Mouse (Mus musculus): ENCODE measurements around the gene Polr1a. TPM values are rescaled to one million over a fixed set of nuclear protein-coding genes. Genes with fewer than 3 reads are reported as not detected.

Polr1a gene
- polyA plus RNA-seq, 2 experiments: 9.4 to 10.6 TPM

DNA sequence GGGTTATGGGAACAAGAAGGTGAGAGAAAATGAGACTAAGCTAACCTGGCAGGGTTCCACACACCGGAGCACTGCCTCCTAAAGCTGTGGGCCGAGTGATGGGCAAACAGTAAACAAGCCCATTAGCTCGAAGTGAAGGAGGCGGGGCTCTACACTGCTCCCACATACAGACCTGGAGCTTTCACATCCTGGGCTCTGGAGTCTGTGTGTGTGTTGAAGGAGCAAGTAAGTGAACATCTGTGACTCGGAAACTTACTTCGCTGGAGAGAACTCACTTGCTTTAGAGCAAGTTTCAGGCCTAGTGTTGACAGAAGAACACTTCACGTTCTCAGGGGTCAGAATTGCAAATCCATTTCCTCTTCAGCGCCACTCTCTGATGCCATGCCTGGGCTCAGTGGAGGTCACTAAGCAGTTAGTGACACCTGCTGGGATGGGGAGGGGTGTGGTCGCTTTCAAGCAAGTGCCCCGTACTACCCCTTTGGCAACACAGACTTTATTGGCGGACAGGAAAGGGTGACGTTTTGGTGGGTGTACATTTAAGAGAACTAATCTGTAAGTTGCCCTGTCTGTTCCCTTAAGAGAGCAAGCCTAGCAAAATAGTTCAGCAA, 22.1 kb downstream of the Polr1a start:
- 76% methylated on average over 12 of the region's 12 CpGs for WGBS (ENCODE audit: insufficient replicate concordance)
- no peak overlapping the region for H3K4me2 ChIP-seq (ENCODE audit: low read depth)
- H3K27ac ChIP-seq: no peak overlapping the region
- H3K4me1 ChIP-seq (replicated peaks; ENCODE audit: control insufficient read depth in 2 of 2, insufficient read depth in 2 of 2, low read length in 1 of 2): no peaks in the 10 kb centered on the region
- DNase-seq (ENCODE audit: low read depth in 3 of 3, low spot score in 3 of 3): no peak
- no peaks in the 10 kb centered on the region for H3K9me3 ChIP-seq (ENCODE audit: control insufficient read depth, low read length)
- TF ChIP-seq CTCF (IDR thresholded peaks at IDR 0.05; ENCODE audit: low read depth) (no peak), EP300 (IDR thresholded peaks at IDR 0.05; ENCODE audit: low read depth) (no peak)
- no peak overlapping the region for H3K4me3 ChIP-seq (ENCODE audit: insufficient read depth in 1 of 2, low read depth in 2 of 2, low read length in 2 of 2)
- peaks cover 30% of the 10 kb centered on the region for H3K36me3 ChIP-seq (replicated peaks; ENCODE audit: control insufficient read depth, insufficient read depth, low read depth)
- no peak overlapping the region for H3K9ac ChIP-seq (replicated peaks)
- no peaks in the 10 kb centered on the region for H3K27me3 ChIP-seq (ENCODE audit: control insufficient read depth, insufficient read depth, low read length)
- no peak for ATAC-seq (ENCODE audit: insufficient read depth)

DNA sequence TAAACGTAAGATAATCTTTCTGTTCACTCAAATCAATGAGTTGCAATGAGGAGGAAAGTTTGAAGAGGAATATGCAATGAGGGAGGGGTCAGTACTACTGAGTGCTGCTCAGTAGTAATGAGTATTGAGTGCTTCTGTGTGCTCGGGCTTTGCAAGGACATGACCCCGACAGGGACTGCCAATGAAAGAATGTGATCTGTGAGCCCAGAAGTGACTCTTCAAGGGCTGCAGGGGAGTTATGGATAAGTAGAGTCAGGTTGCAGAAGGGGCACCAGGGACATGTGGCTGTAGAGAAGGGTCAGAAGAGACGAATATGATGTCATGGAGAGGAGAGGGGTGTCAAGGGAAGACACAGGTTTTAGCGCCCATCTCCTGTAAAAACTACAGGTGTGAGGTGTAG, 23.5 kb downstream of the Polr1a start:
- 69% methylated on average over 5 of the region's 5 CpGs for WGBS (ENCODE audit: insufficient replicate concordance)
- H3K27me3 ChIP-seq (ENCODE audit: control insufficient read depth, insufficient read depth, low read length): no peaks in the 10 kb centered on the region

DNA sequence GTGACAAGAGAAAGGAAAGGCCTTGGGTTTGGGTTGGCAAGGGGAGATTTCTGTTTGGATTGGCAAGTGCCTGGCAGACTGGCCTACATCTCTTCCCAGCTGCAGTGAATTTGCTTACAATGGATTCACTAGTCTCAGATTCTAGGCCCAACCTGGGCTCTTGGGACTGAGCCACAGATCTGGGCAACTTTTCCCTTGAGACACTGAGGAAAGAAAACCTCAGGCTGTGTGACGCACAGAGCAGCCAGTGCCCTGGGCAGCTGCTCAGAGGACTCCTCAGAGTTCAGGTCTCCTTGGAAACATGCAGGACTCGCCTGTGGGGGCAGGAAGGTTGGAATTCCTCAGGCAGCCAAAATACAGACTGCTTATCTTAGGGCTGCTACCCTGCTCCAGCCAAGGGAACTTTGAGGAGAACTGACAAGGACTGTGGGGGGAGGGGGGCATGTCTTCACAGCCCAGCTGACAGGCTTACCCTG, 25.3 kb downstream of the Polr1a start:
- 67% methylated on average over 2 of the region's 2 CpGs for WGBS (ENCODE audit: insufficient replicate concordance)
- ATAC-seq (ENCODE audit: insufficient read depth) (no peak), DNase-seq (ENCODE audit: low read depth in 3 of 3, low spot score in 3 of 3) (no peak)
- Histone ChIP-seq H3K4me1 (replicated peaks; ENCODE audit: control insufficient read depth in 2 of 2, insufficient read depth in 2 of 2, low read length in 1 of 2) (no peaks in the 10 kb centered on the region), H3K4me2 (ENCODE audit: low read depth) (no peak overlapping the region), H3K27ac (no peak overlapping the region), H3K36me3 (replicated peaks; ENCODE audit: control insufficient read depth, insufficient read depth, low read depth) (peaks cover 35% of the 10 kb centered on the region), H3K27me3 (ENCODE audit: control insufficient read depth, insufficient read depth, low read length) (no peaks in the 10 kb centered on the region), H3K9me3 (ENCODE audit: control insufficient read depth, low read length) (no peaks in the 10 kb centered on the region), H3K9ac (replicated peaks) (no peak overlapping the region), H3K4me3 (ENCODE audit: insufficient read depth in 1 of 2, low read depth in 2 of 2, low read length in 2 of 2) (no peak overlapping the region)
- no peak for TF ChIP-seq CTCF (IDR thresholded peaks at IDR 0.05; ENCODE audit: low read depth)
- TF ChIP-seq EP300 (IDR thresholded peaks at IDR 0.05; ENCODE audit: low read depth): no peak

More for the DNA sequence above, 23.5 kb downstream of the Polr1a start:
- H3K36me3 ChIP-seq (replicated peaks; ENCODE audit: control insufficient read depth, insufficient read depth, low read depth): peaks cover 30% of the 10 kb centered on the region
- no peaks in the 10 kb centered on the region for H3K9me3 ChIP-seq (ENCODE audit: control insufficient read depth, low read length)
- ATAC-seq (ENCODE audit: insufficient read depth) (no peak), DNase-seq (ENCODE audit: low read depth in 3 of 3, low spot score in 3 of 3) (no peak)
- no peak overlapping the region for H3K4me3 ChIP-seq (ENCODE audit: insufficient read depth in 1 of 2, low read depth in 2 of 2, low read length in 2 of 2)
- no peak overlapping the region for H3K27ac ChIP-seq
- H3K4me2 ChIP-seq (ENCODE audit: low read depth): no peak overlapping the region
- no peaks in the 10 kb centered on the region for H3K4me1 ChIP-seq (replicated peaks; ENCODE audit: control insufficient read depth in 2 of 2, insufficient read depth in 2 of 2, low read length in 1 of 2)
- TF ChIP-seq CTCF (IDR thresholded peaks at IDR 0.05; ENCODE audit: low read depth): no peak
- TF ChIP-seq EP300 (IDR thresholded peaks at IDR 0.05; ENCODE audit: low read depth): no peak
- H3K9ac ChIP-seq (replicated peaks): no peak overlapping the region

DNA sequence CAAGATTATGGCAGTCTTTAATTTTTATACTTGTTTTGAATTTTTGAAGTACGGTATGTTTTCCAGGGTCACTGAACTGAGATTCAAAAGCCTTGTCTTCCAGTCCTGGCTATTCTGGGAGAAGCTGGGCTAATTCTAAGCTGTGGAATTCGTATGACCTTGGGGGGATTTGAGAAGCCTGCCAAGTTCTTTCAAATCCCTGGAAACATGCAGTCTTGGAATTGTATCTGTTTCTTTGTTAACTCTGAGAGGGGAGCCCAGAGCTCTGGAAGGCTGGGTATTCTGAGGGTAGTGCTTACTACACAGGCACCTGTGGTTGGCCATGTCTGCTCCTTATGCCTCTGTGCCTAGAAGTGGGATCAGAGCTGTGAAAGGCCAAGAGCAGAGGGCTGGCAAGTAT, 26.9 kb downstream of the Polr1a start:
- ATAC-seq (ENCODE audit: insufficient read depth) (no peak), DNase-seq (ENCODE audit: low read depth in 3 of 3, low spot score in 3 of 3) (no peak)
- no peaks in the 10 kb centered on the region for H3K27me3 ChIP-seq (ENCODE audit: control insufficient read depth, insufficient read depth, low read length)
- H3K9ac ChIP-seq (replicated peaks): no peak overlapping the region
- 72% methylated on average over 2 of the region's 2 CpGs for WGBS (ENCODE audit: insufficient replicate concordance)
- H3K4me1 ChIP-seq (replicated peaks; ENCODE audit: control insufficient read depth in 2 of 2, insufficient read depth in 2 of 2, low read length in 1 of 2): no peaks in the 10 kb centered on the region
- TF ChIP-seq CTCF (IDR thresholded peaks at IDR 0.05; ENCODE audit: low read depth): no peak
- TF ChIP-seq EP300 (IDR thresholded peaks at IDR 0.05; ENCODE audit: low read depth): no peak
- H3K9me3 ChIP-seq (ENCODE audit: control insufficient read depth, low read length): no peaks in the 10 kb centered on the region
- H3K27ac ChIP-seq: no peak overlapping the region
- H3K4me2 ChIP-seq (ENCODE audit: low read depth): no peak overlapping the region
- H3K4me3 ChIP-seq (ENCODE audit: insufficient read depth in 1 of 2, low read depth in 2 of 2, low read length in 2 of 2): no peak overlapping the region
- H3K36me3 ChIP-seq (replicated peaks; ENCODE audit: control insufficient read depth, insufficient read depth, low read depth): peaks cover 32% of the 10 kb centered on the region

DNA sequence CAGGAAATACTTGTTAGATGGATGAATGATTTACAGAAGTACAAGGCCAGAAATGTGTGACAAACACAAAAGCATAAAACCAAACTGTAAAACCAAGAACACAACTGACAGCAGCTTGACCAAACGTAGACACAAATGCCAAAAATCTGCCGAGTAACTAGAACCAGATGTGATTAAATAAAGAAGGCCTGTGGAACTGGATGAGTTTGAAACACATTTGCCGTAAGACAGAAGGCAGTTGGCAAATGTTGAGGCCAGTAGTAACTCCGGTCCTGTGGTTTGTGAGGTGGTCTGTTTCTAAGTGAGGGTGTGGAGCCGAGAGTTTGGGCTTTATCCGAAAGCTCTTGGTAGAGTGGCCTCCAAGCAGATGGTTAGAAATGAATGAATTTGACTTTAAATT, 32.1 kb downstream of the Polr1a start:
- WGBS (ENCODE audit: insufficient replicate concordance): 79% methylated on average over 6 of the region's 6 CpGs
- Histone ChIP-seq H3K4me2 (ENCODE audit: low read depth) (no peak overlapping the region), H3K27ac (no peak overlapping the region), H3K27me3 (ENCODE audit: control insufficient read depth, insufficient read depth, low read length) (no peaks in the 10 kb centered on the region), H3K9ac (replicated peaks) (no peak overlapping the region), H3K4me1 (replicated peaks; ENCODE audit: control insufficient read depth in 2 of 2, insufficient read depth in 2 of 2, low read length in 1 of 2) (no peaks in the 10 kb centered on the region), H3K36me3 (replicated peaks; ENCODE audit: control insufficient read depth, insufficient read depth, low read depth) (peaks cover 25% of the 10 kb centered on the region), H3K9me3 (ENCODE audit: control insufficient read depth, low read length) (no peaks in the 10 kb centered on the region), H3K4me3 (ENCODE audit: insufficient read depth in 1 of 2, low read depth in 2 of 2, low read length in 2 of 2) (no peak overlapping the region)
- DNase-seq (ENCODE audit: low read depth in 3 of 3, low spot score in 3 of 3) (no peak), ATAC-seq (ENCODE audit: insufficient read depth) (no peak)
- TF ChIP-seq EP300 (IDR thresholded peaks at IDR 0.05; ENCODE audit: low read depth) (no peak), CTCF (IDR thresholded peaks at IDR 0.05; ENCODE audit: low read depth) (no peak)
